Mouse (Mus musculus) ES-E14 (cell line): ENCODE data around the gene Chil3. TPM values are rescaled to one million over a fixed set of nuclear protein-coding genes. Genes with fewer than 3 reads are reported as not detected.

ENCODE experiments used
- DNase-seq: peaks from one replicate; pipeline ENCODE4 v3.0.0-alpha.2; 2013; ENCODE audit warnings: low read depth, low spot score
- H3K27ac ChIP-seq: 2 replicates; pipeline ENCODE4 v1.5.1; 2012; ENCODE audit warnings: low read depth, mild to moderate bottlenecking, low read length, moderate library complexity, mixed read lengths; ENCODE audit not compliant: poor library complexity, insufficient read depth, severe bottlenecking
- H3K36me3 ChIP-seq: 2 replicates; pipeline ENCODE4 v1.6.1; 2012; ENCODE audit warnings: mild to moderate bottlenecking, low read length, moderate library complexity, mixed read lengths; ENCODE audit not compliant: control insufficient read depth, poor library complexity, insufficient read depth, severe bottlenecking
- H3K4me1 ChIP-seq, 2 experiments: fragments of 150-350 bp in 1 of 2; sonication (generic) in 1 of 2; 2 replicates each; pipeline ENCODE4 v1.6.1; 2012; ENCODE audit warnings: low read length in 2 of 2, mild to moderate bottlenecking in 1 of 2, mixed read lengths in 1 of 2; ENCODE audit not compliant: control insufficient read depth in 2 of 2, insufficient read depth in 2 of 2, poor library complexity in 1 of 2
- H3K4me3 ChIP-seq, 2 experiments: fragments of 150-350 bp in 1 of 2; sonication (generic) in 1 of 2; 2 replicates each; pipeline ENCODE4 v1.5.1; 2012; ENCODE audit warnings: low read length in 2 of 2, low read depth in 1 of 2, mild to moderate bottlenecking in 1 of 2, mixed read lengths in 1 of 2; ENCODE audit not compliant: insufficient read depth in 1 of 2, poor library complexity in 1 of 2, severe bottlenecking in 1 of 2
- H3K9ac ChIP-seq: 2 replicates; pipeline ENCODE4 v1.6.1; 2012; ENCODE audit warnings: low read depth, mild to moderate bottlenecking, low read length, mixed read lengths; ENCODE audit not compliant: poor library complexity, insufficient read depth, severe bottlenecking
- H3K9me3 ChIP-seq: fragments of 150-350 bp; sonication (generic); 2 replicates; pipeline ENCODE4 v1.6.1; 2012; ENCODE audit warnings: low read depth, mild to moderate bottlenecking, low read length; ENCODE audit not compliant: control insufficient read depth, insufficient read depth
- CHD2 ChIP-seq: IDR thresholded peaks from 2 replicates; pipeline ENCODE4 v1.6.1; 2014; ENCODE audit warnings: mild to moderate bottlenecking, low read depth, low read length, inconsistent platforms
- HCFC1 ChIP-seq: IDR thresholded peaks from 2 replicates; pipeline ENCODE4 v1.6.1; 2012; ENCODE audit warnings: low read length, inconsistent platforms, borderline replicate concordance; ENCODE audit not compliant: insufficient read depth
- MAFK ChIP-seq: IDR thresholded peaks from 2 replicates; pipeline ENCODE4 v1.6.1; 2014; ENCODE audit warnings: mild to moderate bottlenecking, low read depth, low read length, inconsistent platforms; ENCODE audit not compliant: insufficient read depth
- ZC3H11A ChIP-seq: IDR thresholded peaks from 2 replicates; pipeline ENCODE4 v1.6.1; 2012; ENCODE audit warnings: low read depth, mild to moderate bottlenecking, inconsistent platforms, low read length, borderline replicate concordance
- ZNF384 ChIP-seq: IDR thresholded peaks from 2 replicates; pipeline ENCODE4 v1.6.1; 2012; ENCODE audit warnings: low read depth, low read length, inconsistent platforms
- in situ Hi-C, 2 experiments: fragments of 600-800 bp; cut with MboI; formaldehyde crosslinking; loops; one replicate each; pipeline ENCODE4 v1.15.1; 2025; ENCODE audit warnings: low sequenced_read_pairs in 2 of 2, inconsistent platforms in 1 of 2; ENCODE audit not compliant: unreplicated experiment in 2 of 2
- total RNA-seq: library from RNA; depleted of rRNA; stranded (reverse); fragments of 300-350 nt; gene quantifications from 2 replicates; pipeline ENCODE4 v1.2.3, GENCODE M21; 2012; rRNA removed

Gene Chil3
- total RNA-seq, 1 experiment, result not detected

DNA sequence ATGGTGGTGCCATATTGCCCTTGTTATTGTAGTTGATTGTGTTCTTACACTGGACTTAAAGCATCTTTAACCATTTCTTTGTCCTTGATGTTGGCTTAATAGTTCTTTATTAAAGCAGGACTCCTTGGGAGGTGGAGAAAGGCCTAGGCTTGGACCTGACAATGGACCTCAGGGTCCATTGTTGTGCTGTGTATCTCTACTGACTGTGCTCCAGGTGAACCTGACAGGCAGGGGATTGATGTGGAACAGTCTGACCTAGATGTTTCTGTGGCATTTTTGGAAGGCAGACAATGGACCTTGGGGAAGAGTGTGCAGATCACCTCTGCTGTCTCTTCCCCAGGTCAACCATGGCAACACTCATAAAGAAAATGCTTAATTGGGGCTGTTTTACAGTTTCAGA is 40.4 kb downstream of the Chil3 start:
- in situ Hi-C loops, result loop anchor here in 1 of 2 experiments (5.0 kb wide), 1 partner anchor 180 kb away; no protein-coding TSS in a partner anchor
- Histone ChIP-seq H3K9ac (no peak overlapping the region), H3K27ac (no peak overlapping the region), H3K4me1 (no peaks in the 10 kb centered on the region), H3K4me3 (no peak overlapping the region), H3K9me3 (no peaks in the 10 kb centered on the region), H3K36me3 (no peaks in the 10 kb centered on the region)
- TF ChIP-seq ZC3H11A, result no peak
- TF ChIP-seq ZNF384, result no peak
- no peak for TF ChIP-seq MAFK
- TF ChIP-seq HCFC1, result no peak
- no peak for TF ChIP-seq CHD2
- DNase-seq, result no peak

DNA sequence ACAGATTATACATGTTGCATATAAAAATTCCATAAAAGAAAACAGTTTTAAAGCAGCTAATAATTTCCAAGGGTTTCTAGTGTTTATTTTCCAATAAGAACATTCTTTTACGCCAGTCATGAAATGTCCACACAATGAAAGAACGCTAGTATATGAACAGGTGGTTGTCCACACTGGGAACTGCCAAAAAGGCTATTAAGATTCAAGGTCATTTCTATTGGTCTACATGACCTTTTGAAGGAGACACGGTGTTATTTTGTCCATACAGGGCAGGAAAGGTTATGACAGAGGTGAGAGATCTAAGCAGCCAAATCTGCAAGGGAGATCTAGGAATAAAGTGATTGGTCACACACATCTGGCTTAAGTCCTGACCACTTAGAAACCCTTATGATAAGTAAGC is 54.4 kb downstream of the Chil3 start, which contains the start of gene Chia1:
TSS of gene Chia1 (plus strand) at position 301 of the 400 bp plus-strand sequence.
- Histone ChIP-seq H3K36me3 (no peaks in the 10 kb centered on the region), H3K27ac (no peak within 1 kb of the TSS), H3K4me1 (no peaks in the 10 kb centered on the region), H3K4me3 (no peak within 1 kb of the TSS), H3K9ac (no peak within 1 kb of the TSS), H3K9me3 (no peaks in the 10 kb centered on the region)
- no peak for TF ChIP-seq ZNF384
- no peak for TF ChIP-seq ZC3H11A
- TF ChIP-seq CHD2, result no peak
- TF ChIP-seq MAFK, result no peak
- no peak for DNase-seq
- in situ Hi-C loops, result no loop called here

Other genes starting within 250 kb of the Chil3 start
- 0.48 and 0.54 TPM in 2 replicates for gene I830077J02Rik, start 234.9 kb downstream of the Chil3 start, total RNA-seq
- 142 and 148 TPM in 2 replicates for gene Wdr77, start 208.2 kb downstream of the Chil3 start, total RNA-seq
- gene Atp5f1, start 207.5 kb downstream of the Chil3 start, total RNA-seq, result 203 and 300 TPM in 2 replicates
- gene Ovgp1, start 193.9 kb downstream of the Chil3 start, total RNA-seq, result 3.0 and 5.0 TPM in 2 replicates
- gene Pifo, start 152.9 kb downstream of the Chil3 start, total RNA-seq, result 0.80 TPM in 1 of 2 replicates, not detected in the other
- not detected in 2 replicates for gene Chil5, start 134.8 kb downstream of the Chil3 start, total RNA-seq
- gene Chia1, start 54.3 kb downstream of the Chil3 start, total RNA-seq, result not detected in 2 replicates
- not detected in 2 replicates for gene Chil4, start 51.9 kb upstream of the Chil3 start, total RNA-seq
- gene Chil6, start 238.6 kb upstream of the Chil3 start, total RNA-seq, result not detected in 2 replicates